Mouse (Mus musculus) gastrocnemius, adult 18-20 months (tissue): Measurements from ENCODE around the gene Lrrc45. TPM values are rescaled to one million over a fixed set of nuclear protein-coding genes. Genes with fewer than 3 reads are reported as not detected.
"Not testable (repeated sequence)": the region's sequence is repeated elsewhere in the genome, so short reads cannot be mapped to it uniquely, and the experiment has no call there.

Experiments
- DNase-seq: peaks from one replicate; pipeline ENCODE4 v3.0.0; 2021; ENCODE audit warnings: low spot score
- total RNA-seq, 2 experiments: library from RNA; stranded (reverse); gene quantifications; 2 replicates each; pipeline ENCODE4 v1.2.3; 2021

Gene Lrrc45
- total RNA-seq, 2 experiments from 2014 or later = 2.3 to 3.0 TPM

DNA sequence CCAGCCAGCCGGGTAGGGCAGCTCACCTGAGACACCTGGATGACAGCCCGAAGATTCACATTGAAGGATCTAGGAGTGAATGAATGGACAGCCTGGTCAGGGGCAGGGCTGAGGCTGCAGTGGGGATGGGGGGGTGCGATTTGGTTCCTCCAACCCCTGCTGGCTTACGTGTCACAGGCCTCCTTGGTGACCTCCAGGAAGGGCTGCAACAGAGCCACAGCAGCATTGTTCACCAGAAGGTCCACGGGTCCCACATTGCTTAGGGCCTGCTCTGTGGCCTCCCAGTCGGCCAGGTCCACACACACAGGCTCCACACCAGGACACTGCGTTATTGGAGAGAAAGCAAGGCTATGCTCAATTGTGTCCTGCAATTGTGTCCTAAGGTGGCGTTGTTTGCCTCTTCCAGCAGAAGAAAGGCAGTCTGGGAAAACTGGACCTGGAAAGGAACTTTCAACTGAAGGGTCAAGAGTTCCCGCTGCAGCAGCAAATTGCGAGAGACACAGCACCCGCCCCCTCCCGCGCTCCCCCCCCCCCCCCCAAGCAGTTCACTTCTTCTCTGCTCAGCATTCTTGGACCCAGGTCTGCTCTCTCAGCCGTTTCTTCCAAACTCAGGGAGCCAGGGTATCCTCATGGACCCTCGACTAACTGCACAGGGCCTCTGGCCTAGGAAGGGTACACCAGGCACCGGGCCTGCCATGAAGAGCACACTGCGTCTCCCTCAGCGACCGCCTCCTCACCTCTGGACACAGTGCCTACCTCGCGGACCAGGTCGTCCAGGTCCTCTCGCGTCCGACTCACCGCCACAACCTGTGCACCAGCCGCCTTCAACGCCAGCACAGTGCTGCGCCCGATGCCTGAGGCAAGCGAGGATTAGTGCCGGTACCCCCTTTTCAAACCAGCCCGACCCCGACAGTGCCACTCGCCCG is 12.8 kb downstream of the Lrrc45 start:
- DNase-seq = no peak

DNA sequence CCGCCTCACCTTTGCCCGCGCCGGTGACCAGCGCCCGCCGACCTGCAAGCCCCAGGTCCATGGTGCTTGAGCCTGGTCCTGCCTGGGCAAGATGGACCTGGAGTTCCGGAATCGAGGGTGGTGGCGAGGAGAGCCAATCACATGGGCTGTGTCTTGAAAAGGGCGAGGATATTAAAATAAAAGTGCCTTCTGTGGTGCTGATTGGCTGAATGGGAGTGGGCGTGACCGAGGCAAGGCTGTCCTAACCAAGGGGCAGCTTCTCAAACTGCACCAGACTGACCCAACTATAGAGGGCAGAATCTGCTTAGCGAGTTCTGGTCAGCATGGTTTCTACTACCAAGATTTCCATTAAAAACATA is 13.4 kb downstream of the Lrrc45 start, which contains the start of gene Dcxr:
TSS of gene Dcxr (minus strand) at position 113 of the 359 bp plus-strand sequence.
- DNase-seq = peak; percentile 95

DNA sequence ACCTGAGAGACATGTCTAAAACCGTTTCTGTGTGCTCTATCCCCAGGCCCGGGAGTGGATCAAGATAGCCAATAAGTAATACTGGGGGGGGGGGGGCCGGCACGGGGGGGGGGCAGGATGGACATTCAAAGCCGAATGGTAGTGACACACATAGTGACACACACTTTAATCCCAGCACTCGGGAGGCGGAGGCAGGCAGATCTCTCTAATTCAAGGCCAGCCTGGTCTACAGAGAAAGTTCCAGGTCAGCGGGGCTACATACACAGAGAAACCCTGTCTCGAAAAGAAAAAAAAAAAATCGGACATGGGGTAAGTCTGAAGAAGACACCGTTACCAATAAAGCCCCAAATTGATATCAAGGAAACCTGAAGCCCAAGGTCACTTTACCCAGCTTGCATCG is 13.8 kb downstream of the Lrrc45 start:
- DNase-seq = no peak

DNA sequence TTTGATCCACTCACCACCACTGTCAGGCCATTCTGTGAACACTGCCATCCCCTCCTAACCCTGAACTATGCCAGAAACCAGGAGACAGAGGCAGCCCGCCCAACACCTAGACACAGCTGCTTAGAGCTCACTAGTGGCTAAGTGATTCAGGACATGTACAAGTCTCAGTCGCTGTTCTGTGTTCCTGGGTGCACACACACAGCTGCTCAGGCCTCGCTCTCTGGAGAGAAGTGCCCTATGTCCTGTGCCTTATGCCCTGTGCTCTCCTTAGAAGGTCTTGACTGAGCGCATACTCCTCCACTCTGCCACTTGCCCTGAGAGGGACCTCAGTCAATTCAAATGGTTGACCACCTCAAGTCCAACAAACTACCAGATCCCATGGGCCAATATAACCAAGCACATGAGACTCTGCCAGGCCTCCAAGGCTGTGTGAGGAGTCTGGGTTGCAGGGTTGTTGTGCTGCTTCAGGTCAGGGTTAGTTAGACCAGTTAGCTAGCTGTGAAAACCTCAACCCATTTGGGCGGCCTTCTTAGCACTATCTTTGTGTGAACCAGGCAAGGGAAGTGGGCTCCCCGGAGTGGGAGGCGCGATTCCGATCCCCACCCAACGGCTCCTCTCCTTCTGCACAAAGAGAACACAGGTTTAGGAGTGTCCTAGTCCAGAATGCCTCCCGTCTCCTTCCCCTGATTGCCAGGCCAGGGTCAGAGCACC is 15.0 kb downstream of the Lrrc45 start:
- DNase-seq = no peak

DNA sequence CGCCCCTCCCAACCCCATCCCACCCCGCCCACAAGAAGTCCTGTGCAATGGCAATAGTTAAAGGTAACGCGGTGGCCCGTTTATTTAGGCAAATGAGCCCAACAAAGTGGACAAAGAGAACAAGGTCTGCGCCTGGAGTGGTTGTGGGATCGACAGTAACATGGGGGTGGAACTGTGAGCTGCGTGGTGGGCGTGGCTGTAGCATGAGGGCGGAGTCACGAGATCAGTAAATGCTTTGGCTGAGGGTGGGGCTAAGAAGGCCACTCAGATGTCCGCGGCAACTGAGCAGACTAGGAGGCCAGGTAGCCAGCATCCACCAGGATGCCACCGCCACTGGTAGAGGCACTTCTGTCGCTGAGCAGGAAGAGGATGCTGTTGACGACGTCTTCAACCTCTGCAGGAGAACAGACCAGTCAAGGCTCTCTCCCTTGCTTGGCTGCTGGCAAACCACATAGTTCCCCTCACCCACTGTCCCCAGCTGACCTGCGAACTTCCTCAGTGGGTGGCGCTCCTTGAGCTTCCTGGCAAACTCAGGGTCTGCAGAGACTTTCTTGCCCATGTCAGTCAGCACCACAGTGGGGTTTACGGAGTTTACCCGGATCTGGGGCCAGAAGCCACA is 15.8 kb downstream of the Lrrc45 start:
- DNase-seq = not testable (repeated sequence)

DNA sequence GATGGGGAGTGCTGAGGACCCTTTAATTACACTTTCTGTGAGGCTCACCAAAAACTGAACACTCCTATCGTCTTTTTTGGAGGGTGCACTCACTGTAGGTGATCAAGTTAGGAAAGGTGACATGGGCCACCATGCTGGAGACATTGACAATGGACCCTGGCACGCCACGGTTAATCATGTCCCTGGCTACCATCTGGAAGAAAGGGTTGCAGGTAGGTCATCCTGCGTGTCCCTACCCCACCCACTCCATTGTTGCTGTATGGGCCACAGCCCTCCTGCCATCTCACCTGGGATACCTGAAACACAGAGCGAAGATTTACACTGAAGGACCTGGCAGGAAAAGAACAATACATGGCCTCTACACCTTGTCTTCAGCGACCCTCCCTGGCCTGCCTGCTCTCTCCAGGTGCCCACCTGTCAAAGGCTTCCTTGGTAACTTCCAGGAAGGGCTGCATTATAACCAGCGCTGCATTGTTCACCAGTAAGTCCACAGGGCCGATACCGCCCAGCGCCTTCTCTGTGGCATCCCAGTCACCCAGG is 16.7 kb downstream of the Lrrc45 start:
- no peak for DNase-seq

DNA sequence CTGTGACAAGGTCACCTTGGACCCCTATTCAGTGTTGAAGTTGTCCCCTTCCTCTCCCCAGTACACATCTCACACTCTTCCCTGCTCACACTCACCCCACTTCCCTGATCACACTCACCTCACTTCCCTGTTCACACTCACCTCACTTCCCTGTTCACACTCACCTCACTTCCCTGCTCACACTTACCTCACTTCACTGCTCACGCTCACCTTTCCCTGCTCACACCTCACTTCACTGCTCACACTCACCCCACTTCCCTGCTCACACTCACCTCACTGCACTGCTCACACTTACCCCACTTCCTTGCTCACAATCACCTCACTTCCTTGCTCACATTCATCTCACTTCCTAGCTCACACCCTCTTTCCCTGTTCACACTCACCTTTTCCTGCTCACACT is 17.7 kb downstream of the Lrrc45 start:
- no peak for DNase-seq

DNA sequence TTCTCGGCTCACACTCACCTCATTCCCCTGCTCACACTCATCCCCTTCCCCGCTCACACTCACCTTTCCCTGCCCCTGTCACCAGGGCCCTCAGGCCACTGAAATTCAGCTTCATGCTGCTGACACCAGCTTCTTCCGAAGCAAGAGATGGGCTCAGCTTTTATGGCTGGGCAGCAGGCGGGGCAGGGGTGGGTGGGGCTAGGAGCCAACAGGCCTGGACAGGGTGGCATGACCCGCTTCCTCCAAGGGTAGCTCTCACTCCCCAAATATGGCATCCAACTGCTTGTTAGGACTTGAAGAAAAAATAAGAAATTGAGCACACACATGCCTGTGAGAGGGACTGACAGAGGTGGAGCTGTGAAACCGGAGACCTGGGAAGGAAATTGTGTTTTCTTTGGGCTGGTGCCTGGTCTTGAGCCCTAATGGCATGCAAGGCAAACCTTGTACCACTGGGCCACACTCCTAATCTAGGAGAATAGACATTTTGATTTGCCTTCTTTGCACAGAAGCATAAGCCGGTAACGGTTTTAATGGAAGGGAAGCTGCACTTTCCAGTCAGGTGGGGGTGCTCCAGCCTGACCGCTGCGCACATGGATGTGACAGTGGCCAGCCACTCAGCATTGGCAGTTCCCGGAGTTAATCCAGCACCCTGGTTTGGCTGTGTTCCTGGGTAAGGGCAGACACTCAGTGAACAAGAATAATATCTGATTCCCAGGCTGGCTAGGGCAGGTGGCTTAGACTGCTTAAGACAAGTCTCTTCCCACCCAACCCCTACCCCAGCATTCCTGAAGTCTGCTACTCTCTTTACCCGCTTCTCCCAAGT is 18.3 kb downstream of the Lrrc45 start, which contains the start of gene Cbr2:
TSS of gene Cbr2 (minus strand) at position 257 of the 823 bp plus-strand sequence.
- DNase-seq = no peak

DNA sequence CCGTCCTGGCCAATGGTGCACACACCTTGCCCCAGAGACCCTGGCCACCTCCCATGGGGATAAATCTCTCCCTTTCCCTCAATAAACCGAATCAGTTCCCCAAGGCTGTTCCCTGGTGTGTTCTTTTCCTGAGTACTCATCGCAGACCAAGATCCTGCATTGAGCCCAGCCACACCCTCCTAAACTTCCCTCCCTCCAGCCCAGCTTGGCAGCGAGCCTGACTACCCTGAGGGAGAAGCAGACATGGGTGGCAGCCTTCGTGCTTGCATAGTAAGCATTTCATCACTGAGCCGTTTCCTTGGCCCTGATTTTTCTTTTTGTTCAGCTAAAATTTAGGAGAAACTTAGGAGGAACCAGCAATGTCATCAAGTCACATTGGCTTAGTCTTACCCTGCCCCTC is 19.8 kb downstream of the Lrrc45 start:
- no peak for DNase-seq

DNA sequence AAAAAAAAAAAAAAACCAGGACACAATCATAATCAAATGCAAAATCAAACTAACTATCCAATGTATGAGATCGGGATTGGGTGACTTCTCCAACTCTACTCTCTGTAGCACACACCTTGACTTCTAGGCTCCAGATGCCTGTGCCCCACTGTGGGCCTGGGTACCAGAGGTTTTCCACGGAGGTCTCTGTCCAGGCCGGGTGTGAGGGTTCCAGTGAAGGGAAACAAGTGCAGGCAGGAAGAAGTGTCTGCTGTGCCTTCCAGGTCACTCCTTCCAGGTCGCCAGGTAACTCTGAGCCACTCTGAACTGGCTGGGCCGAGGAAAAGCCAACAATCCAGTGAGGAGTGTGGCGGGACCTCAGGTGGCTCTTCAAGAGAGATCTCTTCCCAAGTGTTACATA is 22.7 kb downstream of the Lrrc45 start:
- no peak for DNase-seq

DNA sequence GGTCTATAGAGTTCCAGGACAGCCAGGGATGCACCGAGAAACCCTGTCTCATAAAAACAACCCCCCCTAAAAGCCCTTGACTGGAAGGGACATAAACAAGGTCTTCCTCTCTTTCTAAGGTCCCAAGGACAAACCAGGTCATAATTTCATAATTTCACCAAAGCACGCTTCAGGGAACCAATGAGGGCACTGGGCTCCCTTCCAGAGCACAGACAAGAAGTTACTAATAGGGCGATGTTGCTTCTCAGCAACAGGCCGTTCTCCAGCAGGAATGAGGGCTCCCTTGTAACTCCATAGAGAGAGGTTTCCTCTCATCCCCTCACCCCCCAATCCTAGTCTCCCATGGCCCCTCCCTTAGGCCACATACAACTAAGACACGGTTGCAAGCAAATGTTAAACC is 27.3 kb downstream of the Lrrc45 start:
- no peak for DNase-seq

DNA sequence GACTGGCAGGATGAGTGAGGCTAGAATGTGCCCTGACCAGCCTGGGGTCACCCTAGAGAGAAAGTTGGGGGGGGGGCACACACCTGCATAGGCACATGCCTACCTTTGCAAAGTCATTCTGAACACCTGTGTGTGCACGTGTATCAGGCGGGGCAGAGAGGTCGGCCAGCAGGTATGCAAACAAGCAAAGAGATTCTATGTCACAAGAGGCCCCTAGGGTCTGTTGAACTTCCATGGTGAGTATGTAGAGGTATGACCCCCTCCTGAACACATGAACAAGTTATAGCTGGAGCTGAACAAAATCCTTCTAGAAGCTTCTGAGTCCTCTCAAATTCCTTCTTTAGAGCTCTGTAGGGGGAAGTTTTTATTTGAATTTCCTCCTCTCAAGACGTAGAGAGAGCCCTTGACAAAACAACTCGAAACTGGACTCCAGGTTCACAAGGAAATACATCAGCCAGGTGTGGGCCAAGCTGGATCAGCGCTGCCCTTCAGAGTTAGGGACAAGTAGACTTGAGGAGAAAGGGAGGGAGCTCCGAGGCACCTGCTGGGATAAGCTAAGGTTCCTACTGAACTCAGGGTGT is 30.5 kb downstream of the Lrrc45 start:
- no peak for DNase-seq

DNA sequence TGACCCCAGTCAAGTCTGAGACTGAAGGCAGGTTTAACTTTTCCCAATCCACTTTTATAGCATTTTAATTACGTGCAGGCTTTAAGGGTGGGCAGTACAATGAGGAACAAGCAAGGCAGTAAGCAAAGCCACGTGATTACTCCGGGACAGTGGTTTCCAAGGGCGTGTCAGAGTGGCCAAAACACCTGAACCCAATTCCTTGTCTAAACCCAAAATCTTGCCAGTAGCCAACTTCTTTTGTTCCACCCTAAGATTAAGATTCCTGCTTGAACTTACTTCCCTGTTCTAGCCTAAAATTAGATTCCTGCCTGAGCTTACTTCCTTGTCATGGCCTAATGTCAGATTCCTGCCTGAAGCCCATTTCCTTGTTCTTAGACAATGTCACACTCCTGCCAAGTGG is 34.2 kb downstream of the Lrrc45 start:
- DNase-seq = no peak

DNA sequence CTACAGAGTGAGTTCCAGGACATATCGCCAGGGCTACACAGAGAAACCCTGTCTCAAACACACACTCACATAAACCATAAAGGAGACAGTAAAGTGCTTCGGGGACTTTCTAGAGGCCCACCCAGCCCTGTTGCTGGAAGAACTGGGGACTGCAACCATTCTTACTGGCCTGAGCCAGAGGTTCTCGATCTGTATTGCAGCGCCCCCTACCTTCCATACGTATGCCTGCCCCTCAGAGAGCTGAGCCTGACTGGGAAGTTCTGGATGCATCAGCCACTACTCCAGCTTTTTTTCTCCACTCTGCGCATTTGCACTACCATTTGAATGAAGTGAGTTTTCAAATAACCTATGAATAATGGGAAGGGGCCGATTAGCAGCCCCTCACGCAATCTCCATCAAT is 35.7 kb downstream of the Lrrc45 start:
- DNase-seq = peak; percentile 56

DNA sequence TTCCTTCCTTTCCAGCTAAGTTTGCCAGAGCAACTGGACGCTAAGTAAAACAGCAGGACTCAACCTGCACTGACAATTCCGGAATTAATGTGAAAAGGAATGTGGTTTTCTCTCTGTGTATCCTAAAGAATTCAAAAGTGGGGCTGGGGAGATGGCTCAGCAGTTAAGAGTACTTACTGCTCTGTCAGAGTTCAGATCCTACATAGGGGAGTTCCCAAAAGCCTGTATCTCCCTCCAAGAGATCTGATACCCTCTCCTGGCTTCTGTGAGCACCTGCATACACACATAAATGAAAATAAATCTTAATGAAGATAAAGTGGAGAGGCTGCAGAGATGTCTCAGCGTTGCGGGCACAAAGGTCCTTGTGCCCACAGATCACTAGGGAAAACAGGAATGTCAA is 37.9 kb downstream of the Lrrc45 start:
- DNase-seq = no peak

DNA sequence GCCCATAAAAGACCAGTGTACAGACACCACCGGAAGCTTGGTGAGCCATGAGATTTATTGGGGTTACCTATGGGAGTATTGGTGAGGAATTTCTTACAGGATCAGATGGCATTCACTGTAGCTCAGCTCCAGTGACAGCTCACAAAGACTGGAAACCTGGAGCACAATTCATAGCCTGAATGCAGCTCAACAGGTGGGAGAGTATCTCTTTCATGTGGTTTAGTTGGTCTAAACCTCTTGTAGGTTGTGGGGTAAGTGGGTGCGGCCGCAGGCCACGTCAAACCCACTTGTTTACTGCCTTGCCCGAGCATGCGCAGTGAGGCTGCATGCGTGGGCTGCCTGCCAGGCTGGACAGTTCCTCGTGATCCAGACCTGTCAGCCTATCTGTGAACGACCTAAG is 46.5 kb downstream of the Lrrc45 start:
- no peak for DNase-seq

DNA sequence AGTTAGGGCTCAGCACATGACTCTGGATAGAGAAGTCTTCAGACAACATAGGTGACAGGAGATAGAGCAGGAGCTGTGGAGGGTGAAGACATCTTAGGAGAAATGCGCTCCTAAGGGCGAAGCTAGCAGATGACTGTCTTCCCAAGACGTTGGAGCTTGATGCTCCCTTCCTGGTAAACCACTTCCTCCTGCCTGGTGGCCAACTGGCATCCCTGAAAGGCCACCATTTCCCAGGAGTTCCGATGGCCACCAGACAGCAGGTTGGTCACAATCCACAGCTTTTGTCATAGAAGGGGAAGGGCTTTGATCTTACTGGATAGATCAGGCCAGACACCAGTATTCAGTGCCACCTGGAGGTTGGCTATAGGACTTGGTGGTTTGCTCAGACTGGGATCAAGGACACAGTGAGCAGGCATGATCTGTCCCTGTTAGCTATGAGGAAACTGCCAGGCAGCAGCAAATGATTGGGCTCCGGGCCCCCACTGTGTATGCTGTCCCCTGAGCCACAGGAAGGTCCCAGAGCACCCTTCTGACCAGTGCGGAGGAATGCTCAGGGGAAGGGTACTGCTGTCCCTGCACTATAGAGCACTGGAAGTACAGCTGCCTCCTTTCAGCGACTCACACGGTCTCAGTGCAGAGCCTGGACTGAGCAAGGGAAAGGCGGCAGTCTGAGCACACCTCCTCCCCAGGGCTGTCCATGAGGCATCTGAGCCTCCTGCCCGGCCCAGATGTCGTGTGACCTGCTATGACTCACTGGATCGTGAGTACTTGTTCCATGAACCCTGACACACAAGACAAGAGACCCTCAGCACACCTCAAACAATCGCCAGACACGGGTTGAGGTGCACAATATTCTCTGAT is 48.3 kb downstream of the Lrrc45 start:
- no peak for DNase-seq

DNA sequence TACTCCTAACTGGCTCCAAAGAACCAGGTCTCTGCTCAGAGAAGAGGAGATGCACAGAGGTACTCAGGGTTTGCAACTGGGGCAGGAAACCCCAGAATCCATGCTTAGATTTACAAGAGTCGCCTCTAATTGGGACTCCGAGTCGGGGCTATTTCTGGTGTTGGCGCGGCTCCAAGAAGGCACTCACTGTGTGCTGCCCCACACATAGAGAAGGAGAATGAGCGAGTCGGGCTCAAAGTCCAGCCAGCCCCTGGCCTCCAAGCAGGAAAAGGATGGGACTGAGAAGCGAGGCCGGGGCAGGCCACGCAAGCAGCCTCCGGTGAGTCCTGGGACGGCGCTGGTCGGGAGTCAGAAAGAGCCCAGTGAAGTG is 48.9 kb downstream of the Lrrc45 start, which contains the start of gene Hmga1b:
TSS of gene Hmga1b (plus strand) at position 123 of the 370 bp plus-strand sequence.
- not testable (repeated sequence) for DNase-seq

DNA sequence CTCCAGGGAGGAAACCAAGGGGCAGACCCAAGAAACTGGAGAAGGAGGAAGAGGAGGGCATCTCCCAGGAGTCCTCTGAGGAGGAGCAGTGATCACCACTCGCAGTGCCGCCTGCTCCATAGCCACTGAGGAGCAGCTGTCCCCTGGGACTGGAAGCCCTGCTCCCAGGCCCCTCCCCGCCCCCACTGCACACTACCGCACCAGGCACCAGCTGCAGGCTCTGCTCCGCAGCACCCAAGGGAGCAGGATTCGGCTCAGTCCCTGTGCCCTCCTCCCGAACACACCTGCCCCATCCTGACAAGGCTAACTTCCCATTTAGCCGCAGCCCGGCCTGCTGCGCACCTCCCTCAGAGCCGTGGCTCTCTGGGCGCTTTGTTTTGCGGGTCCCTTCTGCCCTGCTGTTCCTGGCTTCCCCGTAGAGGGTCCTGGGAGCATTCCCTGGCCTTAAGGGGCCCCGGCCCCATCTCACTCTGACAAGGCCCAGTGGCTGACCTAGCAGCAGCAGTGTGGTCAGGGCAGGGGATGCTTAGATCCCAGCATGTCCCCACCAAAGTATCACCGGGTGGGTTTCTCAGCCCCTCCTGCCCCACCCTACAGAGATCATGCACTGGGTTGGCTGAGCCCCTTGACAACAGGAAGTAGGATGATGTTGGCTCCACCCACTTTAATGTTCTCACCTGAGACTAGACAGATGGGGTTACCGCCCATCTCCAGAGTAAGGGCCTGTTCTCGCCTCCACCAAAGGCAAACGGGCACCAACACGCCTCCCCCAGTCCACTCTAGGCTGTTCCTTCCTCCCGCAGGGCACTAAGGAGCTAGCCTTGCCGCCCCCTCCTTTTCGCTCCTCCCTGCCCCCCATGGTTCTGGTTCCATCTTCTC is 49.6 kb downstream of the Lrrc45 start:
- DNase-seq = not testable (repeated sequence)
